Mouse (Mus musculus) G1E (cell line): ENCODE results near the gene Tmem198.

Experiments used
- CTCF ChIP-seq: IDR thresholded peaks from 2 replicates; pipeline ENCODE4 v1.5.1; 2012; ENCODE audit warnings: low read depth, low read length, inconsistent platforms, mixed read lengths
- GATA1 ChIP-seq: IDR thresholded peaks from 2 replicates; pipeline ENCODE4 v1.6.1; 2012; ENCODE audit warnings: borderline replicate concordance, low read length, inconsistent platforms, mixed read lengths
- GATA2 ChIP-seq: IDR thresholded peaks from 2 replicates; pipeline ENCODE4 v1.6.1; 2012; ENCODE audit warnings: low read depth, low read length, inconsistent platforms, borderline replicate concordance
- POLR2AphosphoS5 ChIP-seq: IDR thresholded peaks from 2 replicates; pipeline ENCODE4 v1.6.1; 2012; ENCODE audit warnings: low read depth, low read length, inconsistent platforms; ENCODE audit not compliant: insufficient replicate concordance
- TAL1 ChIP-seq: conservative IDR thresholded peaks from 2 replicates; pipeline ENCODE4 v1.6.1; 2012; ENCODE audit warnings: low read depth, low read length, inconsistent platforms, mixed read lengths

DNA sequence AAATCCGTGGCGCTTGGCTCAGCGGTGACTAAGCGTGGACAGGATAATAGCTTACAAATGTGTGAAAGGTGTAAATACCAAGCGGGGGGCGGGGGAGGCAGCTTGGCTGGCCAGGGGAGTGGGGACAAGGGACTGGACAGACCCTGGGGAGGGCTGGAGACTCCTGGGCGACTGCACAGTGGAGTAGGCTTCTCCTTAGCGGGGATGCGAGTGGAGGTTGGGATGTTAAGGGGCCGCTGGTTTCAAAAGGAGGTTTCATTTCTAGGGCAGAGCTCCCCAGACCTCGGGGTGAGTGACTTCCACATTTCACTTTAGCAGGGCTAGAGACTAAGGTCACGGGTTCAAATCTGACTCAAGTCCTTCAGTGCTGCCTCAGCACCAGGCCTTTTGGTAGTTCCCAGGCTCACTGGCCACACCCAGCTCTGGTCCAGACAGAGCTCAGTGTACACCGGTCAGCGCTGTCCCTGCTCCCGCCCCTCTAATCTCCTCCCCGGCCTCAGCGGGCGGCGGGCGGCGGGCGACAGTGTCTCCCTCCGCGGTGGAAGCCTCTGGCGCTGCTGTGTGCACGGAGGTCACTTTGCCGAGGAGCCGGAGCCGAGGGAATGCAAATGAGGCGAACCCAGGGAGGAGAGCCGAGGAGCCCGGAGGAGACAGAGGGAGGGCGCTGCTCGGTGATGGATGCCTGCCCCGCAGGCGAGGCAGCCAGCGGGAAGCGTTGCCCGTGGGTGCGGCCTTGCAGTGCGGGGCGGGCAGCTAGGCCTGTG is 21.1 kb upstream of the Tmem198 start:
- TF ChIP-seq GATA1 (no peak), CTCF (no peak), GATA2 (no peak), POLR2AphosphoS5 (no peak), TAL1 (no peak)
